Mouse (Mus musculus): ENCODE results near the gene Cda. TPM values are rescaled to one million over a fixed set of nuclear protein-coding genes. Genes with fewer than 3 reads are reported as not detected.

The Cda gene
- polyA plus RNA-seq, 1 experiment from 2014 or later, result 21.3 TPM

GRCm38 (mm10) chr4:138316369-138316768, 51.4 kb downstream of the Cda start:
- Histone ChIP-seq H3K4me1 (no peaks in the 10 kb centered on the region), H3K4me2 (no peak overlapping the region), H3K27me3 (no peaks in the 10 kb centered on the region), H3K27ac (no peak overlapping the region), H3K9me3 (replicated peaks) (no peaks in the 10 kb centered on the region), H3K36me3 (peaks cover 59% of the 10 kb centered on the region), H3K9ac (no peak overlapping the region), H3K4me3 (replicated peaks) (no peak overlapping the region)
- ATAC-seq (replicated peaks; ENCODE audit: low FRiP score), result no peak
- WGBS, result 95% methylated on average over 6 of the region's 6 CpGs

GRCm38 (mm10) chr4:138315781-138316180, 52.0 kb downstream of the Cda start:
- H3K9ac ChIP-seq, result no peak overlapping the region
- no peaks in the 10 kb centered on the region for H3K9me3 ChIP-seq (replicated peaks)
- whole genome bisulfite sequencing, result 79% methylated on average over 9 of the region's 9 CpGs
- H3K4me3 ChIP-seq (replicated peaks), result no peak overlapping the region
- H3K4me1 ChIP-seq, result no peaks in the 10 kb centered on the region
- H3K27ac ChIP-seq, result no peak overlapping the region
- H3K4me2 ChIP-seq, result no peak overlapping the region
- no peak for ATAC-seq (replicated peaks; ENCODE audit: low FRiP score)
- H3K27me3 ChIP-seq, result no peaks in the 10 kb centered on the region
- peaks cover 64% of the 10 kb centered on the region for H3K36me3 ChIP-seq

- no peak for ATAC-seq (replicated peaks; ENCODE audit: low FRiP score)
- Histone ChIP-seq H3K27me3 (no peaks in the 10 kb centered on the region), H3K9me3 (replicated peaks) (no peaks in the 10 kb centered on the region), H3K4me1 (no peaks in the 10 kb centered on the region), H3K27ac (no peak overlapping the region), H3K4me2 (no peak overlapping the region), H3K4me3 (replicated peaks) (no peak overlapping the region), H3K9ac (no peak overlapping the region), H3K36me3 (peaks cover 83% of the 10 kb centered on the region)
- WGBS, result 93% methylated on average over 4 of the region's 4 CpGs
Measured at GRCm38 (mm10) chr4:138313795-138314194, 54.0 kb downstream of the Cda start.

- peaks cover 90% of the 10 kb centered on the region for H3K36me3 ChIP-seq
- no peak for ATAC-seq (replicated peaks; ENCODE audit: low FRiP score)
- H3K4me1 ChIP-seq, result no peaks in the 10 kb centered on the region
- no peaks in the 10 kb centered on the region for H3K9me3 ChIP-seq (replicated peaks)
- H3K4me2 ChIP-seq, result no peak overlapping the region
- H3K4me3 ChIP-seq (replicated peaks), result no peak overlapping the region
- no peak overlapping the region for H3K27ac ChIP-seq
- H3K9ac ChIP-seq, result no peak overlapping the region
- H3K27me3 ChIP-seq, result no peaks in the 10 kb centered on the region
- 78% methylated on average over 11 of the region's 11 CpGs for WGBS
Measured at GRCm38 (mm10) chr4:138313021-138313420, 54.8 kb downstream of the Cda start.

- peaks cover 91% of the 10 kb centered on the region for H3K36me3 ChIP-seq
- no peak overlapping the region for H3K4me3 ChIP-seq (replicated peaks)
- peaks cover 5% of the 10 kb centered on the region; the same call in 1 of the 2 replicates for H3K4me1 ChIP-seq
- H3K9me3 ChIP-seq (replicated peaks), result no peaks in the 10 kb centered on the region
- 98% methylated on average over 3 of the region's 3 CpGs for WGBS
- no peaks in the 10 kb centered on the region for H3K27me3 ChIP-seq
- H3K27ac ChIP-seq, result no peak overlapping the region
- H3K4me2 ChIP-seq, result no peak overlapping the region
- ATAC-seq (replicated peaks; ENCODE audit: low FRiP score), result no peak
- no peak overlapping the region for H3K9ac ChIP-seq
Measured at GRCm38 (mm10) chr4:138312105-138312504, 55.7 kb downstream of the Cda start.

GRCm38 (mm10) chr4:138311595-138311994, 56.2 kb downstream of the Cda start:
- no peak overlapping the region for H3K27ac ChIP-seq
- WGBS, result 62% methylated on average over 8 of the region's 8 CpGs
- ATAC-seq (replicated peaks; ENCODE audit: low FRiP score), result peak; percentile 44; the same call in 1 of the 2 replicates

GRCm38 (mm10) chr4:138310311-138310910, 57.4 kb downstream of the Cda start:
- H3K27ac ChIP-seq, result no peak overlapping the region
- 94% methylated on average over 19 of the region's 19 CpGs for WGBS
- H3K9me3 ChIP-seq (replicated peaks), result no peaks in the 10 kb centered on the region
- peaks cover 89% of the 10 kb centered on the region for H3K36me3 ChIP-seq
- no peaks in the 10 kb centered on the region for H3K27me3 ChIP-seq
- no peak overlapping the region for H3K4me3 ChIP-seq (replicated peaks)
- H3K9ac ChIP-seq, result no peak overlapping the region
- ATAC-seq (replicated peaks; ENCODE audit: low FRiP score), result no peak
- H3K4me2 ChIP-seq, result no peak overlapping the region
- peaks cover 16% of the 10 kb centered on the region for H3K4me1 ChIP-seq

More at GRCm38 (mm10) chr4:138311595-138311994, 56.2 kb downstream of the Cda start:
- H3K9ac ChIP-seq, result no peak overlapping the region
- no peaks in the 10 kb centered on the region for H3K9me3 ChIP-seq (replicated peaks)
- H3K4me3 ChIP-seq (replicated peaks), result no peak overlapping the region
- no peaks in the 10 kb centered on the region for H3K27me3 ChIP-seq
- peaks cover 91% of the 10 kb centered on the region for H3K36me3 ChIP-seq
- no peak overlapping the region for H3K4me2 ChIP-seq
- H3K4me1 ChIP-seq, result peaks cover 8% of the 10 kb centered on the region; the same call in 1 of the 2 replicates

- peaks cover 62% of the 10 kb centered on the region for H3K36me3 ChIP-seq
- no peak for ATAC-seq (replicated peaks; ENCODE audit: low FRiP score)
- H3K4me3 ChIP-seq (replicated peaks), result no peak overlapping the region
- WGBS, result 93% methylated on average over 12 of the region's 12 CpGs
- no peak overlapping the region for H3K9ac ChIP-seq
- H3K4me1 ChIP-seq, result peaks cover 34% of the 10 kb centered on the region
- no peak overlapping the region for H3K27ac ChIP-seq
- no peaks in the 10 kb centered on the region for H3K9me3 ChIP-seq (replicated peaks)
- H3K4me2 ChIP-seq, result no peak overlapping the region
- H3K27me3 ChIP-seq, result no peaks in the 10 kb centered on the region
Measured at GRCm38 (mm10) chr4:138307739-138308138, 60.1 kb downstream of the Cda start.

GRCm38 (mm10) chr4:138307025-138307424, 60.8 kb downstream of the Cda start:
- 98% methylated on average over 3 of the region's 3 CpGs for WGBS
- Histone ChIP-seq H3K4me1 (peaks cover 34% of the 10 kb centered on the region), H3K27ac (no peak overlapping the region), H3K9ac (no peak overlapping the region), H3K36me3 (peaks cover 55% of the 10 kb centered on the region), H3K27me3 (no peaks in the 10 kb centered on the region), H3K9me3 (replicated peaks) (no peaks in the 10 kb centered on the region), H3K4me2 (no peak overlapping the region), H3K4me3 (replicated peaks) (no peak overlapping the region)
- ATAC-seq (replicated peaks; ENCODE audit: low FRiP score), result no peak

GRCm38 (mm10) chr4:138304340-138305104, 63.3 kb downstream of the Cda start, which contains the start of gene Ddost:
Ddost (plus strand) TSS chr4:138304730.
- peak within 1 kb of the TSS; percentile 84 for H3K27ac ChIP-seq
- H3K27me3 ChIP-seq, result no peaks in the 10 kb centered on the region
- H3K4me1 ChIP-seq, result peaks cover 34% of the 10 kb centered on the region
- H3K9me3 ChIP-seq (replicated peaks), result no peaks in the 10 kb centered on the region
- H3K4me2 ChIP-seq, result peak within 1 kb of the TSS; percentile 89
- WGBS, result 0% methylated on average over 63 of the region's 64 CpGs
- H3K9ac ChIP-seq, result peak within 1 kb of the TSS; percentile 98
- peaks cover 32% of the 10 kb centered on the region for H3K36me3 ChIP-seq
- peak; percentile 99 for ATAC-seq (replicated peaks; ENCODE audit: low FRiP score)
- H3K4me3 ChIP-seq (replicated peaks), result peak within 1 kb of the TSS; percentile 99

- Histone ChIP-seq H3K36me3 (peaks cover 24% of the 10 kb centered on the region), H3K27me3 (no peaks in the 10 kb centered on the region), H3K9me3 (replicated peaks) (no peaks in the 10 kb centered on the region), H3K4me2 (peak overlapping the region; percentile 89), H3K27ac (peak overlapping the region; percentile 81), H3K4me3 (replicated peaks) (peak overlapping the region; percentile 99), H3K9ac (peak overlapping the region; percentile 78), H3K4me1 (peaks cover 34% of the 10 kb centered on the region)
- ATAC-seq (replicated peaks; ENCODE audit: low FRiP score), result no peak
- 12% methylated on average over 18 of the region's 18 CpGs for WGBS
Measured at GRCm38 (mm10) chr4:138303742-138304141, 64.0 kb downstream of the Cda start.

- Histone ChIP-seq H3K9me3 (replicated peaks) (no peaks in the 10 kb centered on the region), H3K27ac (no peak overlapping the region), H3K4me2 (peak overlapping the region; percentile 89; the same call in 1 of the 2 replicates), H3K27me3 (no peaks in the 10 kb centered on the region), H3K9ac (no peak overlapping the region), H3K4me3 (replicated peaks) (peak overlapping the region; percentile 99; the same call in 1 of the 2 replicates), H3K4me1 (peaks cover 34% of the 10 kb centered on the region), H3K36me3 (peaks cover 17% of the 10 kb centered on the region)
- no peak for ATAC-seq (replicated peaks; ENCODE audit: low FRiP score)
- WGBS, result 91% methylated on average over 3 of the region's 3 CpGs
Measured at GRCm38 (mm10) chr4:138303011-138303410, 64.8 kb downstream of the Cda start.

Measured in kidney, embryonic 15.5 days (tissue).